Mouse (Mus musculus) hindbrain, embryonic 15.5 days (tissue): ENCODE measurements around the gene Rpa2. TPM values are rescaled to one million over a fixed set of nuclear protein-coding genes. Genes with fewer than 3 reads are reported as not detected.
A peak's percentile ranks its signal among the peaks of the same experiment; 100 is the strongest.
"Not testable (repeated sequence)": the region's sequence is repeated elsewhere in the genome, so short reads cannot be mapped to it uniquely, and the experiment has no call there.

ENCODE experiments used
- ATAC-seq: fragments of 200-750 bp; cut with Nextera tagmentation; 2 replicates; pipeline ENCODE4 v1.8.0; 2017; ENCODE audit warnings: low read depth, moderate number of reproducible peaks, moderate TSS enrichment; ENCODE audit not compliant: low FRiP score
- H3K27ac ChIP-seq: fragments of 300-500 bp; sonication (generic); replicated peaks from 2 replicates; pipeline ENCODE4 v1.5.1; 2015; ENCODE audit warnings: mild to moderate bottlenecking, inconsistent platforms
- H3K27me3 ChIP-seq: fragments of 300-500 bp; sonication (generic); 2 replicates; pipeline ENCODE4 v1.6.1; 2015; ENCODE audit warnings: control low read depth, inconsistent platforms
- H3K36me3 ChIP-seq: fragments of 300-500 bp; sonication (generic); 2 replicates; pipeline ENCODE4 v1.6.1; 2015; ENCODE audit warnings: control low read depth, inconsistent platforms
- H3K4me1 ChIP-seq: fragments of 300-500 bp; sonication (generic); replicated peaks from 2 replicates; pipeline ENCODE4 v1.6.1; 2015; ENCODE audit warnings: control low read depth, inconsistent platforms
- H3K4me2 ChIP-seq: fragments of 300-500 bp; sonication (generic); 2 replicates; pipeline ENCODE4 v1.6.1; 2015; ENCODE audit warnings: moderate library complexity, mild to moderate bottlenecking, inconsistent platforms
- H3K4me3 ChIP-seq: fragments of 300-500 bp; sonication (generic); 2 replicates; pipeline ENCODE4 v1.5.1; 2015; ENCODE audit warnings: mild to moderate bottlenecking, inconsistent platforms
- H3K9ac ChIP-seq: fragments of 300-500 bp; sonication (generic); 2 replicates; pipeline ENCODE4 v1.6.1; 2015; ENCODE audit warnings: inconsistent platforms
- H3K9me3 ChIP-seq: fragments of 300-500 bp; sonication (generic); 2 replicates; pipeline ENCODE4 v1.6.1; 2016; ENCODE audit warnings: control low read depth, inconsistent platforms
- WGBS: fragments of 180-500 bp; shearing (Covaris S2); methylation state at CpG from one replicate; pipeline ENCODE4 v1.1.7; 2015; 5-methylcytosine and 5-hydroxymethylcytosine counted together
- polyA plus RNA-seq: library from polyadenylated mRNA; unstranded; fragments of >200 nt; fragmentation: Nextera tagmentation; extraction: Ambion mirVana; gene quantifications from 2 replicates; pipeline ENCODE4 v1.2.1, GENCODE M21; 2015

Rpa2 gene
- polyA plus RNA-seq, 1 experiment from 2014 or later: 41.5 TPM

GRCm38 (mm10) chr4:132746911-132747517 is 21.1 kb upstream of the Rpa2 start:
- no peaks in the 10 kb centered on the region for H3K36me3 ChIP-seq
- no peak overlapping the region for H3K9ac ChIP-seq
- no peak overlapping the region for H3K4me3 ChIP-seq
- peaks cover 15% of the 10 kb centered on the region for H3K4me1 ChIP-seq
- no peak overlapping the region for H3K27ac ChIP-seq
- no peaks in the 10 kb centered on the region for H3K9me3 ChIP-seq
- WGBS: 84% methylated on average over 9 of the region's 9 CpGs
- ATAC-seq: no peak
- no peaks in the 10 kb centered on the region for H3K27me3 ChIP-seq
- H3K4me2 ChIP-seq: no peak overlapping the region

- H3K27ac ChIP-seq: no peak overlapping the region
- no peak overlapping the region for H3K4me2 ChIP-seq
- no peak for ATAC-seq
- H3K9me3 ChIP-seq: no peaks in the 10 kb centered on the region
- H3K4me3 ChIP-seq: no peak overlapping the region
- no peaks in the 10 kb centered on the region for H3K27me3 ChIP-seq
- 75% methylated on average over 9 of the region's 9 CpGs for WGBS
- no peak overlapping the region for H3K9ac ChIP-seq
- no peaks in the 10 kb centered on the region for H3K36me3 ChIP-seq
- peaks cover 15% of the 10 kb centered on the region for H3K4me1 ChIP-seq
These were observed 20.4 kb upstream of the Rpa2 start for GRCm38 (mm10) chr4:132747664-132748259.

GRCm38 (mm10) chr4:132748778-132749177 is 19.4 kb upstream of the Rpa2 start:
- H3K9ac ChIP-seq: no peak overlapping the region
- H3K36me3 ChIP-seq: no peaks in the 10 kb centered on the region
- peaks cover 13% of the 10 kb centered on the region for H3K4me1 ChIP-seq
- WGBS: 91% methylated on average over 4 of the region's 4 CpGs
- no peak overlapping the region for H3K4me2 ChIP-seq
- no peaks in the 10 kb centered on the region for H3K9me3 ChIP-seq
- no peaks in the 10 kb centered on the region for H3K27me3 ChIP-seq
- ATAC-seq: no peak
- no peak overlapping the region for H3K4me3 ChIP-seq
- H3K27ac ChIP-seq: no peak overlapping the region

- no peak overlapping the region for H3K4me3 ChIP-seq
- H3K9ac ChIP-seq: no peak overlapping the region
- H3K27ac ChIP-seq: no peak overlapping the region
- H3K27me3 ChIP-seq: no peaks in the 10 kb centered on the region
- H3K9me3 ChIP-seq: no peaks in the 10 kb centered on the region
- no peak for ATAC-seq
- H3K36me3 ChIP-seq: no peaks in the 10 kb centered on the region
- WGBS: 86% methylated on average over 6 of the region's 6 CpGs
- H3K4me1 ChIP-seq: peaks cover 7% of the 10 kb centered on the region
- no peak overlapping the region for H3K4me2 ChIP-seq
These were observed 18.7 kb upstream of the Rpa2 start for GRCm38 (mm10) chr4:132749258-132749982.

- WGBS: 74% methylated on average over 6 of the region's 6 CpGs
- Histone ChIP-seq H3K27me3 (peaks cover 18% of the 10 kb centered on the region), H3K9me3 (no peaks in the 10 kb centered on the region), H3K4me2 (no peak overlapping the region), H3K36me3 (no peaks in the 10 kb centered on the region), H3K27ac (no peak overlapping the region), H3K9ac (no peak overlapping the region), H3K4me3 (no peak overlapping the region), H3K4me1 (peaks cover 11% of the 10 kb centered on the region)
- ATAC-seq: no peak
These were observed 15.1 kb upstream of the Rpa2 start for GRCm38 (mm10) chr4:132752992-132753391.

- no peaks in the 10 kb centered on the region for H3K36me3 ChIP-seq
- H3K9me3 ChIP-seq: no peaks in the 10 kb centered on the region
- H3K27me3 ChIP-seq: peaks cover 21% of the 10 kb centered on the region
- H3K4me1 ChIP-seq: peaks cover 11% of the 10 kb centered on the region
- H3K9ac ChIP-seq: peak within 1 kb of the TSS; percentile 43
- no peak within 1 kb of the TSS for H3K27ac ChIP-seq
- H3K4me2 ChIP-seq: peak within 1 kb of the TSS; percentile 98
- peak within 1 kb of the TSS; percentile 45 for H3K4me3 ChIP-seq
- peak; percentile 72 for ATAC-seq
- WGBS: under 1% methylated on average over 22 of the region's 22 CpGs
These were observed 11.2 kb upstream of the Rpa2 start, which contains the start of gene Smpdl3b for GRCm38 (mm10) chr4:132756974-132757373. TSS of gene Smpdl3b (minus strand) at chr4:132757252.

- WGBS: 87% methylated on average over 7 of the region's 7 CpGs
These were observed 10.3 kb upstream of the Rpa2 start for GRCm38 (mm10) chr4:132757633-132758351.

GRCm38 (mm10) chr4:132760296-132760695 is 7.8 kb upstream of the Rpa2 start:
- Histone ChIP-seq H3K27me3 (peaks cover 21% of the 10 kb centered on the region), H3K27ac (no peak overlapping the region), H3K36me3 (no peaks in the 10 kb centered on the region), H3K9me3 (no peaks in the 10 kb centered on the region), H3K9ac (no peak overlapping the region), H3K4me2 (no peak overlapping the region), H3K4me1 (peaks cover 11% of the 10 kb centered on the region), H3K4me3 (no peak overlapping the region)
- 69% methylated on average over 3 of the region's 3 CpGs for WGBS
- ATAC-seq: no peak

More at GRCm38 (mm10) chr4:132757633-132758351, 10.3 kb upstream of the Rpa2 start:
- Histone ChIP-seq H3K4me2 (no peak overlapping the region), H3K27ac (no peak overlapping the region), H3K4me1 (peaks cover 11% of the 10 kb centered on the region), H3K9me3 (no peaks in the 10 kb centered on the region), H3K9ac (no peak overlapping the region), H3K27me3 (peaks cover 21% of the 10 kb centered on the region), H3K4me3 (no peak overlapping the region), H3K36me3 (no peaks in the 10 kb centered on the region)
- ATAC-seq: no peak

GRCm38 (mm10) chr4:132762602-132763001 is 5.5 kb upstream of the Rpa2 start:
- peaks cover 5% of the 10 kb centered on the region for H3K27me3 ChIP-seq
- H3K4me1 ChIP-seq: peaks cover 2% of the 10 kb centered on the region; the same call in 1 of the 2 replicates
- H3K27ac ChIP-seq: no peak overlapping the region
- no peaks in the 10 kb centered on the region for H3K9me3 ChIP-seq
- no peak for ATAC-seq
- no peak overlapping the region for H3K9ac ChIP-seq
- H3K36me3 ChIP-seq: no peaks in the 10 kb centered on the region
- 79% methylated on average over 6 of the region's 6 CpGs for WGBS
- H3K4me2 ChIP-seq: no peak overlapping the region
- no peak overlapping the region for H3K4me3 ChIP-seq

- ATAC-seq, H3K36me3 ChIP-seq, H3K27me3 ChIP-seq, H3K9me3 ChIP-seq, H3K27ac ChIP-seq, H3K4me1 ChIP-seq, H3K4me2 ChIP-seq, H3K4me3 ChIP-seq, H3K9ac ChIP-seq: not testable (repeated sequence)
- 91% methylated on average over 3 of the region's 3 CpGs for WGBS
These were observed 5.0 kb upstream of the Rpa2 start for GRCm38 (mm10) chr4:132763125-132763524.

GRCm38 (mm10) chr4:132771776-132772175 is 3.6 kb downstream of the Rpa2 start:
- Histone ChIP-seq H3K4me3 (no peak overlapping the region), H3K9me3 (no peaks in the 10 kb centered on the region), H3K27ac (no peak overlapping the region), H3K9ac (no peak overlapping the region), H3K4me2 (no peak overlapping the region), H3K27me3 (no peaks in the 10 kb centered on the region), H3K36me3 (peaks cover 36% of the 10 kb centered on the region), H3K4me1 (peaks cover 14% of the 10 kb centered on the region)
- no peak for ATAC-seq
- WGBS: 90% methylated on average over 9 of the region's 9 CpGs

GRCm38 (mm10) chr4:132774905-132775304 is 6.8 kb downstream of the Rpa2 start:
- Histone ChIP-seq H3K27ac (no peak overlapping the region), H3K27me3 (no peaks in the 10 kb centered on the region), H3K4me1 (no peaks in the 10 kb centered on the region), H3K9ac (no peak overlapping the region), H3K36me3 (peaks cover 50% of the 10 kb centered on the region), H3K4me2 (no peak overlapping the region), H3K4me3 (no peak overlapping the region), H3K9me3 (no peaks in the 10 kb centered on the region)
- WGBS: 90% methylated on average over 3 of the region's 3 CpGs
- ATAC-seq: no peak
